Comparison of ENCODE assay signal across 9 mouse cellular contexts in genomic region chr5:122652506-122652905, GRCm38 (mm10). TPM values are rescaled to one million over a fixed set of nuclear protein-coding genes. Genes with fewer than 3 reads are reported as not detected.
DNase-seq lines count a peak whose midpoint lies in the region; ATAC-seq lines count a peak whose summit lies in the region.
"Had no signal": no experiment of that assay in that cellular context is flagged by ENCODE, and none has a peak within 500 bp of the region (broad histone marks: within the 10 kb centered on the region; RNA-seq: fewer than 3 reads in every experiment).

No protein-coding gene starts in this region.

- no peak for DNase-seq in forebrain, embryonic 11.5 days (ENCODE audit: low spot score)
- DNase-seq in CD4-positive helper T cell, adult 2 months (ENCODE audit: low read depth, low spot score), result peak; percentile 82
- no peak for DNase-seq in urinary bladder, postnatal 36 days (ENCODE audit: low spot score in 2 of 2)
- DNase-seq in right cerebral cortex, postnatal 25 days, result no peak
- no peak for DNase-seq in gastrocnemius, adult 8-10 months (ENCODE audit: low spot score in 2 of 2)

- no peak for ATAC-seq in forebrain, embryonic 12.5 days (ENCODE audit: low FRiP score)
- ATAC-seq in forebrain, embryonic 11.5 days (replicated peaks; ENCODE audit: low FRiP score), result no peak
- peak; percentile 78 for ATAC-seq in erythroid progenitor cell, adult 5-6 weeks (replicated peaks; ENCODE audit: low FRiP score, poor library complexity, severe bottlenecking)
- peak; percentile 91 for ATAC-seq in liver, embryonic 16.5 days (ENCODE audit: low read depth)

- H3K4me3 ChIP-seq in forebrain, embryonic 12.5 days (replicated peaks), result no peak overlapping the region
- H3K4me3 ChIP-seq in forebrain, embryonic 11.5 days (ENCODE audit: low read depth, low read length), result no peak overlapping the region
- H3K4me3 ChIP-seq in liver, embryonic 16.5 days (ENCODE audit: low read depth, low read length), result no peak overlapping the region
- H3K4me3 ChIP-seq: embryonic facial prominence, embryonic 15.5 days had no signal

- peak overlapping the region; percentile 19; the same call in 1 of the 2 replicates for H3K27ac ChIP-seq in forebrain, embryonic 12.5 days
- no peak overlapping the region for H3K27ac ChIP-seq in forebrain, embryonic 11.5 days (ENCODE audit: low read depth, low read length)
- peak overlapping the region; percentile 57; the same call in 1 of the 2 replicates for H3K27ac ChIP-seq in liver, embryonic 16.5 days (ENCODE audit: low read length)

- H3K27me3 ChIP-seq in forebrain, embryonic 12.5 days, result peaks cover 30% of the 10 kb centered on the region
- H3K27me3 ChIP-seq in forebrain, embryonic 11.5 days (ENCODE audit: control insufficient read depth, insufficient read depth, low read length), result peaks cover 2% of the 10 kb centered on the region; the same call in 1 of the 2 replicates
- no peaks in the 10 kb centered on the region for H3K27me3 ChIP-seq in liver, embryonic 16.5 days (ENCODE audit: control insufficient read depth, insufficient read depth, low read depth, low read length)
- H3K27me3 ChIP-seq: embryonic facial prominence, embryonic 15.5 days had no signal

- H3K4me1 ChIP-seq in forebrain, embryonic 12.5 days, result peaks cover 29% of the 10 kb centered on the region
- peaks cover 14% of the 10 kb centered on the region; the same call in 1 of the 2 replicates for H3K4me1 ChIP-seq in forebrain, embryonic 11.5 days (replicated peaks; ENCODE audit: control insufficient read depth, insufficient read depth, low read length)
- peaks cover 17% of the 10 kb centered on the region for H3K4me1 ChIP-seq in liver, embryonic 16.5 days (ENCODE audit: control insufficient read depth, low read depth, low read length)

- H3K36me3 ChIP-seq in forebrain, embryonic 12.5 days (replicated peaks), result no peaks in the 10 kb centered on the region
- H3K36me3 ChIP-seq in forebrain, embryonic 11.5 days (ENCODE audit: control insufficient read depth, insufficient read depth, low read length), result no peaks in the 10 kb centered on the region
- no peaks in the 10 kb centered on the region for H3K36me3 ChIP-seq in liver, embryonic 16.5 days (ENCODE audit: control insufficient read depth, insufficient read depth)
- H3K36me3 ChIP-seq: embryonic facial prominence, embryonic 15.5 days had no signal

- no peak overlapping the region for H3K9ac ChIP-seq in forebrain, embryonic 12.5 days
- H3K9ac ChIP-seq in forebrain, embryonic 11.5 days (ENCODE audit: low read length), result no peak overlapping the region
- peak overlapping the region; percentile 30; the same call in 1 of the 2 replicates for H3K9ac ChIP-seq in liver, embryonic 16.5 days (ENCODE audit: low read depth, low read length)
- H3K9ac ChIP-seq: embryonic facial prominence, embryonic 15.5 days had no signal

- 80% methylated on average over 7 of the region's 7 CpGs for WGBS in forebrain, embryonic 12.5 days
- WGBS in forebrain, embryonic 11.5 days, result 81% methylated on average over 7 of the region's 7 CpGs
- whole genome bisulfite sequencing in liver, embryonic 16.5 days (ENCODE audit: insufficient replicate concordance), result 5% methylated on average over 7 of the region's 7 CpGs

- H3K4me2 ChIP-seq in forebrain, embryonic 12.5 days, result 0 out of 2 replicates have a peak overlapping the region, but pooled peaks have one; percentile 6
- H3K4me2 ChIP-seq in forebrain, embryonic 11.5 days (ENCODE audit: low read depth, low read length, severe bottlenecking), result no peak overlapping the region
- peak overlapping the region; percentile 43 for H3K4me2 ChIP-seq in liver, embryonic 16.5 days (ENCODE audit: low read depth, low read length)
- H3K4me2 ChIP-seq: embryonic facial prominence, embryonic 15.5 days had no signal

- no peaks in the 10 kb centered on the region for H3K9me3 ChIP-seq in forebrain, embryonic 12.5 days
- H3K9me3 ChIP-seq in forebrain, embryonic 11.5 days (ENCODE audit: control insufficient read depth, low read length), result no peaks in the 10 kb centered on the region
- no peaks in the 10 kb centered on the region for H3K9me3 ChIP-seq in liver, embryonic 16.5 days (replicated peaks; ENCODE audit: control insufficient read depth, low read length)
- H3K9me3 ChIP-seq: embryonic facial prominence, embryonic 15.5 days had no signal

RNA-seq across cellular contexts. Expression of gene P2rx7, which starts 8.8 kb away (rescaled TPM):
- polyA plus RNA-seq in forebrain, embryonic 12.5 days (2016; fragmentation: Nextera tagmentation; extraction: Ambion mirVana), result 0.77 and 0.90 TPM in 2 replicates
- polyA plus RNA-seq in forebrain, embryonic 11.5 days (2014; fragmentation: Nextera tagmentation; extraction: Ambion mirVana), result 0.32 and 0.77 TPM in 2 replicates
- 5.4 and 8.3 TPM in 2 replicates for total RNA-seq in erythroid progenitor cell, adult 5-6 weeks (2015; ENCODE audit: low replicate concordance)
- 0.23 and 1.2 TPM in 2 replicates for total RNA-seq in erythroid progenitor cell, adult 5-6 weeks (2017; ENCODE audit: low replicate concordance)
- polyA plus RNA-seq in liver, embryonic 16.5 days (2015; fragmentation: Nextera tagmentation; extraction: Ambion mirVana), result 1.3 and 1.6 TPM in 2 replicates
- 1 to 10 TPM in 2 of 4 experiments, under 1 TPM in 2; 0.92 to 1.5 (median 1.1) TPM for total RNA-seq in gastrocnemius, adult 8-10 months (2022)

RNA-seq across cellular contexts. Expression of gene Ift81, which starts 38.2 kb away (rescaled TPM):
- 54.7 and 55.6 TPM in 2 replicates for polyA plus RNA-seq in forebrain, embryonic 12.5 days (2016; fragmentation: Nextera tagmentation; extraction: Ambion mirVana)
- 49.4 TPM in 2 replicates for polyA plus RNA-seq in forebrain, embryonic 11.5 days (2014; fragmentation: Nextera tagmentation; extraction: Ambion mirVana)
- total RNA-seq in erythroid progenitor cell, adult 5-6 weeks (2015; ENCODE audit: low replicate concordance), result not detected in 2 replicates
- total RNA-seq in erythroid progenitor cell, adult 5-6 weeks (2017; ENCODE audit: low replicate concordance), result 0.39 TPM in 1 of 2 replicates, not detected in the other
- 1.9 and 2.2 TPM in 2 replicates for polyA plus RNA-seq in liver, embryonic 16.5 days (2015; fragmentation: Nextera tagmentation; extraction: Ambion mirVana)
- total RNA-seq in gastrocnemius, adult 8-10 months (2022), result 1 to 10 TPM; 3.4 to 9.1 (median 5.9) TPM

RNA-seq across cellular contexts. Expression of gene P2rx4, which starts 54.8 kb away (rescaled TPM):
- polyA plus RNA-seq in forebrain, embryonic 12.5 days (2016; fragmentation: Nextera tagmentation; extraction: Ambion mirVana), result 5.6 and 6.6 TPM in 2 replicates
- 5.2 and 5.5 TPM in 2 replicates for polyA plus RNA-seq in forebrain, embryonic 11.5 days (2014; fragmentation: Nextera tagmentation; extraction: Ambion mirVana)
- total RNA-seq in erythroid progenitor cell, adult 5-6 weeks (2015; ENCODE audit: low replicate concordance), result 8.4 and 20.5 TPM in 2 replicates
- 4.6 and 5.1 TPM in 2 replicates for total RNA-seq in erythroid progenitor cell, adult 5-6 weeks (2017; ENCODE audit: low replicate concordance)
- 29.4 and 31.3 TPM in 2 replicates for polyA plus RNA-seq in liver, embryonic 16.5 days (2015; fragmentation: Nextera tagmentation; extraction: Ambion mirVana)
- total RNA-seq in gastrocnemius, adult 8-10 months (2022), result 1 to 10 TPM; 2.0 to 3.5 (median 2.9) TPM

Comparison
In these comparisons a context has a peak if more than half of its experiments do, and no peak if none do; other contexts are left out.
1. ATAC-seq: peak in erythroid progenitor cell, adult 5-6 weeks (single experiment) and liver, embryonic 16.5 days (single experiment); none in forebrain, embryonic 12.5 days (single experiment) and forebrain, embryonic 11.5 days (single experiment).
2. RNA of gene Ift81, which starts 38.2 kb away (polyA plus RNA-seq): 54.7 to 55.6 TPM in forebrain, embryonic 12.5 days and 49.4 TPM in forebrain, embryonic 11.5 days; 1.9 to 2.2 TPM in liver, embryonic 16.5 days; every median in the first group is over 10 times any median in the second.